Mouse (Mus musculus) neutrophil, adult 5-6 weeks (primary cell): ENCODE measurements around the gene Zmiz1. TPM values are rescaled to one million over a fixed set of nuclear protein-coding genes. Genes with fewer than 3 reads are reported as not detected.

Experiments used
- ATAC-seq: fragments of 151-379, 151-347 bp; 2 replicates; pipeline ENCODE4 v1.8.0; 2017; ENCODE audit warnings: mild to moderate bottlenecking, moderate TSS enrichment; ENCODE audit not compliant: insufficient number of reproducible peaks, poor library complexity, low FRiP score, severe bottlenecking; ENCODE audit errors: extremely low read depth
- total RNA-seq: library from RNA; stranded (forward); fragments of 200-1000 nt; gene quantifications from 2 replicates; pipeline ENCODE4 v1.2.3, GENCODE M21; 2017

The Zmiz1 gene
- total RNA-seq, 1 experiment from 2014 or later: 21.6 TPM

- no peak for ATAC-seq
Observed at GRCm38 (mm10) chr14:25451699-25452632, 7.0 kb upstream of the Zmiz1 start.

DNA sequence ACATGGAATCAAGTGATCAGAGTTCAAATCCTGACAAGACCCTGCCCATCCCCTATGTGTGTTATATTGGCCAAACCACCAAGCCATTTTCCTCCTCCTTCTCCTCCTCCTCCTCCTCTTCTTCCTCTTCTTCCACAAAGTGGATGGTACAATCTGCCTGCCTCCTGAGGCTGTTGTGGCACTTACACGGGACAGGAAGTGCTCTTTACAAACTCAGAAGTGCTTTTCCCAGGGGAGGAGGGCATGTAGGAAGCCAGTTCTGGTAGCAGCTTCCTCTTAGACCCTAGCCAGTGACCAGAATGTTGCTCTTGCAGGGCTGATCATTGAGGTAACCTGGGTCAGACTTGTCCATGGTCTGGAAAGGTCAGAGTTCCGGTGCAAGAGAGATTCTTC lies 6.4 kb upstream of the Zmiz1 start:
- no peak for ATAC-seq

GRCm38 (mm10) chr14:25454066-25454760 lies 4.8 kb upstream of the Zmiz1 start:
- ATAC-seq: no peak

- no peak for ATAC-seq
Observed at GRCm38 (mm10) chr14:25456666-25457433, 2.1 kb upstream of the Zmiz1 start.

DNA sequence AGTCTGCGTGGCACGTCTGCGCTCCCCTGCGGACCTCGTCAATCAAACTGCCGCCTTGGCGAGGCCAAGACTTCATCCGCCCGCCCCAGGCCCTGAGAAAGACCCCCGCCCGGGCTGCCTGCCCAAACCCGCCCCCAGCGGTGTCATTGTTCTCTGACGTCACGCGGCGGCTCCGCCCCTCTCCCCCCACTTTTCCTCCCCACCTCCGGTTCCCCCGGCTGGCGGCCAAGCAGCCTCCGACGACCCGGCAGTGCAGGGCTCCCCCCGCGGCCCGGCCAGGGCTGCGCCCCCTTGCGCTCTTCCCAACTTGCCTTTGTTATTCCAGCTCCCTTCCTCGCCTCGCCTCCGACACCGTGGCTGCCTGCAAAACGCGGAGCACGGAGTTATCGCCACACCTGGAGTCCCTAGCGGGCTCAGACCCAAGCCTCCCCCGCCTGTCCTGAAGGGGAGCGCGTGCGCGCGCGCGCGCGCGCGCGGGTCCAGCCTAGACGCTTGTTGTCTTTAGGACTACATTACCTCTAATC lies 1.5 kb upstream of the Zmiz1 start:
- ATAC-seq: peak; percentile 49

GRCm38 (mm10) chr14:25458111-25459015 lies 622 bp upstream of the Zmiz1 start:
- no peak for ATAC-seq

DNA sequence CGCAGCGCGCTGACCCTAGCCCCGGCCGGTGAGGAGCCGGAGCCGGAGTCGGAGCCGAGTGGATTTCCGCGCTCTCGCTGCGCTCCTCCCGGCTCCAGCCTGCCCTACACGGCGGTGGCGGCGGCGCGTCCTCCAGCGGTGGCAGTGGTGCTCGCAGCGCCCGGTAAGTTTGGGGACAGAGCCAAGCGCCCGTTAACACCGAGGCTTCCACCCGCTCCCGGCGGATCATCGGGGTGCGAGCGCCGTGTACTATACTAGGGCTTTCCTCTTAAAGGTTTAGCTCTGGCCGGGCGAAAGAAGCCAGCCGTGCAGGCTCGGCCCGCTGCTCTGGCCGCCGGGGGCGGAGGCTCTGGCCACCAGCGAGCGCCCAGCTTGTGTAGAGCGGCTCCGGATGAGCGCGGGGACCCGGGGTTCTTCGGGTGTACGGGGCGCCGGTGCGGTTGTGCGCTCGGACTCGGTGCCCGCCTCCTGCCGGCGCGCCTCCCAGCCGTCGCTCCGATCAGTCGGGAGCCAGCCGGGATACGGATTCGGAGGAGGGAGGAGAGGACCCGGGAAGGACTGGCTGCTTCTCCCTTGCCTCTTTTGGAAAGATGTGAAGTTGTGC lies 511 bp downstream of the Zmiz1 start:
- no peak for ATAC-seq

DNA sequence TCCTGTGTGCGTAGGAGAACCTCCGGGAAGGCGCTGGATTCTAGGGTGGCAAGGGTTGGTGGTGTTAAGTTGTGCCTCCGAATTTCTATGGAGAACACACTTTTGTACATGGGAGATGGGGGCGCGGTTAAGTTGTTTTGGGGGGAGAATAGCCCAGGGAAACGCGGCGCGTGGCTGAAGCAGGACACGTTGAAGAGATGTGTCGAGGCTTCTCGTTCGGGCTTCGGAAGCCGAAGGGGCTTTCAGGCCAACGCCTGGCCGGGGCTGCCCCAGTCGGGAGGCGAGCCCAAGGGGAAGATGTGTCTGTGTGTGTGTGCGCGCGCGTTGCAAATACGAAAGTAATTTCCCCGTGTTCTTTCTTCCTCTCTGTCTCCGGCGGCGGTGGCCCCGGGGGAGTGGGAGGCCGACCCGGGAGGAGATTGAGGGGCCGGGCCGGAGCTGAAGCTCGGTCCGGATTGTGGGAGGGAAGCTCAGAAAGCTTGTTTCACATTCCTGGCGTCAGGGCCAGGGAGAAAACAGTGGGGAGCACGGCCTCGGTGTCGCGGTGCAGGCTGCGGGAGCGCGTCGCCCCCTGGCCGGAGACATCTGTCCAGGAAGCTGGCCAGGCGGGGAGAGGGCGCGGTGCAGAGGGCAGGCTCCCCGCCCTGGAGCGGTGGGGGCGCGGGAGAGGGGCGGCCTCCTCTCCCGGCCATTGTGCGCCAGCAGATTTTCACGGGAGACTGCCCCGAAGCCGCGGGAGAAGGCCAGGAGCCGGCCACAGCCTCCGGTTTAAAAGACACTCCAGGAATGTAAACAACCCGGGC lies 1.2 kb downstream of the Zmiz1 start:
- ATAC-seq: no peak

- ATAC-seq: no peak
Observed at GRCm38 (mm10) chr14:25460801-25461675, 2.1 kb downstream of the Zmiz1 start.

- no peak for ATAC-seq
Observed at GRCm38 (mm10) chr14:25461676-25462385, 2.8 kb downstream of the Zmiz1 start.

- ATAC-seq: no peak
Observed at GRCm38 (mm10) chr14:25462975-25463374, 4.0 kb downstream of the Zmiz1 start.

DNA sequence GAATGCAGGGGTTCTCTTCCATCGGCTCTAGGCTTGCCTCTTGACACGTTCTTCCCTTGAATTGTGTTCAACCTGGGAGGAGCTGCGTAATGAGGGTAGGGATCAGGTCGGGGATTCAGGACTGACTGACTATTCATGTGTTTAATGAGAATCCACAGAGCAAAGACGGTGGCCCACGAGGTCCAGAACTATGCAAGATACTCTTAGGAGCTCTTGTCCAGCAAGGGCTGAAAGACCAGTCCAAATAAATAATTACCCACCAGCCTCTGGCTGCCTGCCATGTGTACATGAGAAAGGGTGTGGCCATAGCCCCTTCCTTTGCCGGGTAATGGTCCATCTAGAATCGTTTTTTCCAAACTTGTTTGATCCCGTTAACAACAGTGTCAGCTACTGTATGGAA lies 4.9 kb downstream of the Zmiz1 start:
- no peak for ATAC-seq

DNA sequence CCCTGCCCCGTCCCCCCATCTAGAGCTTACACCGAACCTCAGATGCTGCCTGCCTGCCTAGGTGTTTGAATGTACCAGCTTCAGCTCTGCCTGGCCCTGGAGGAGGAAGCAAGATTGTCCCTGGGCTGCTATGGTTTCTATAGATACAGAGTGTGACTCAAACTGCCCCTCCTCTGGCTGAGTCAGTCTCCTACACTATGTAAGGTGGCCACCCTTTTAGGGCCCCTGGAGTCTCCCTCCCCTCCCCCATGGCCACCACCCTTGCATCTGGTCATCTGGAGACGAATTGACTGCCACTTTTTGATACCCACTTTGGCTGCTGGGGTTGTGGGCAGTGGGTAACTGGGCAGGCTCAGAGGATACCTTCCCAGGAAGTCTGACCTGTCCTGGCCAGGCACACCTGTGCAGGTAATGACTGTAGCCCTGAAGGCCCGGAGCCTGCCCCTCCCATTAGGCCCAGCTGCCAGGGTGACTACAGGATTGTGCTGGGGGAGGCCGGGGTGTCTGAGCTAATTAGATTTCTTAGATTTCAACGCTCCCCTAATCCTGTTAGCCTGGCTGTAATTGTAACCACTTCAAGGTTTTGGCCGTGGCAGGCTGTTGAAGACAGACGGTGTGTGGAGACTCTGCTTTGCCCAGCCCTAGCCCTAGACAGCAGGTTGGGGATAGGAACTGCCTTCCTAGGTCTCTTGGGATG lies 5.8 kb downstream of the Zmiz1 start:
- peak; percentile 35; the same call in 1 of the 2 replicates for ATAC-seq

DNA sequence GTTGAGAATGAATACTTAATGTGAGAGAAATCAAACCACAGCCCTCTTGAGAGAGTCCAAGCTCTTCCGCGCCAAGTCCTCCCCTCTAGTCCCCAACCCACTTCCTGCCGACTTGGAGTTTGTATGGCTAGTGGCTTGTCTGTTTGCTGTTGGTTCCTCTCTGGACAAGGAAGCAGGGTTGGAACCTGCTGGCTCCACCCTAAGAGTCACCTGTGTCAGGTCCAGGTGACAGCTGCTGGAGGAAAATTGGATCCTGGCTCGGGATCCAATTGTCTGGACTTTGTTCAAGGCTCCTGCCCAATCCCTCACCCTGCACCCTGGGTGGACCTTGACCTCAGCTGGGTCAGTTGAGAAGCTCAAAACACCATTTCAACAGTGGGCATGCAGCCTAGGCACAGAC lies 7.4 kb downstream of the Zmiz1 start:
- no peak for ATAC-seq
